Mouse (Mus musculus): Measurements from ENCODE around the gene Gm13290.
"Not testable (repeated sequence)": the region's sequence is repeated elsewhere in the genome, so short reads cannot be mapped to it uniquely, and the experiment has no call there.

The Gm13290 gene

DNA sequence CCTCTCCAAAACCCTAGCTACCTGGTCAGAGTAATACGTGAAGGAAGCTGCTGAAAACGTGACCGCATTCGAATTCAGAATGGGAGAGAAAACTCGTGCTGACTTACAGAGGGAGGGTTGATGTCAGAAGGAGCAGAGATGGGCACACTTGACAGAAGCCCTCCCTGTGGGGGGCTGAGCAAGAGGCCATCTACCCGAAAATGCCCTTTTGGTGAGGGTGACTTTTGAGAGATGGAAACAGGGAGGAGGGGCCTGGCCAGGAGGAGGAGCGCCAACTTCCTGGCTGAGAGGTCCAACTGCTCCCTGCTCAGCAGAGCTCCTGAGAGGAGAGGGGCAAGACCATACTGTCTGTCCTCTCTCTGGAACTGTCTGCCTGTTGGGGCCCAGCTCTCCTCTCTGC is 8.2 kb downstream of the Gm13290 start, which contains the start of gene Ifnz:
TSS of gene Ifnz (plus strand) at position 301 of the 400 bp plus-strand sequence.
- DNase-seq (ENCODE audit: low spot score in 2 of 2), result not testable (repeated sequence)

DNA sequence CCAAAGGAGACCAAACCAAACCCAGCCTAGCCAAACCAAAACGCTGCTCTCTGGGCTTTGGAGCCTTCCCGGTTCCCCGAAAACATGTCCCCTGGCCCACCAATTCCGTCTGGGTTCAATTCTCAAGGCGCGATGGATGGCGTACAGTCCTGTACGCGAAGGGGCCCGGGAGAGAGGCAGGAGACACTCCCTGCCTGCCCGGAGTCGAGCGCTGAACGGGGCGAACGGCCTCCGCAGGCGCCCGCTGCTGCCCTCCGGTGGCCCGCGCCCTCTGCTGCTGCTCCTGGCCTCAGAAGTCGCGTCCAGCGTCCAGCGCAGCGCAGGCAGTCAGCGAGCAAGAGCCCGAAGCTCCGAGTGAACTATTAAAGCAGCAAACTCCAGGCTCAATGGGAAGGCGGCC is 8.7 kb downstream of the Gm13290 start:
- not testable (repeated sequence) for DNase-seq (ENCODE audit: low spot score in 2 of 2)

DNA sequence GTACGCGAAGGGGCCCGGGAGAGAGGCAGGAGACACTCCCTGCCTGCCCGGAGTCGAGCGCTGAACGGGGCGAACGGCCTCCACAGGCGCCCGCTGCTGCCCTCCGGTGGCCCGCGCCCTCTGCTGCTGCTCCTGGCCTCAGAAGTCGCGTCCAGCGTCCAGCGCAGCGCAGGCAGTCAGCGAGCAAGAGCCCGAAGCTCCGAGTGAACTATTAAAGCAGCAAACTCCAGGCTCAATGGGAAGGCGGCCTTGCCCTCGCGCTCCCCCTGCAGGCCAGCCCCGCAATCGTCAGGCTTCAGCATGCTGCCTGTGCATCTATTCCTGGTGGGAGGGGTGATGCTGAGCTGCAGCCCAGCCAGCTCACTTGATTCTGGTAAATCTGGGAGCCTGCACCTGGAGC is 11.8 kb downstream of the Gm13290 start, which contains the start of gene Gm13276:
TSS of gene Gm13276 (plus strand) at position 301 of the 400 bp plus-strand sequence.
- not testable (repeated sequence) for DNase-seq (ENCODE audit: low spot score in 2 of 2)

DNA sequence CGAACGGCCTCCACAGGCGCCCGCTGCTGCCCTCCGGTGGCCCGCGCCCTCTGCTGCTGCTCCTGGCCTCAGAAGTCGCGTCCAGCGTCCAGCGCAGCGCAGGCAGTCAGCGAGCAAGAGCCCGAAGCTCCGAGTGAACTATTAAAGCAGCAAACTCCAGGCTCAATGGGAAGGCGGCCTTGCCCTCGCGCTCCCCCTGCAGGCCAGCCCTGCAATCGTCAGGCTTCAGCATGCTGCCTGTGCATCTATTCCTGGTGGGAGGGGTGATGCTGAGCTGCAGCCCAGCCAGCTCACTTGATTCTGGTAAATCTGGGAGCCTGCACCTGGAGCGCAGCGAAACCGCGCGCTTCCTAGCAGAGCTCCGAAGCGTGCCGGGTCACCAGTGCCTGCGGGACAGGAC is 14.8 kb downstream of the Gm13290 start, which contains the start of gene Gm13277:
TSS of gene Gm13277 (plus strand) at position 231 of the 400 bp plus-strand sequence.
- DNase-seq (ENCODE audit: low spot score in 2 of 2), result peak; percentile 63 to 68

DNA sequence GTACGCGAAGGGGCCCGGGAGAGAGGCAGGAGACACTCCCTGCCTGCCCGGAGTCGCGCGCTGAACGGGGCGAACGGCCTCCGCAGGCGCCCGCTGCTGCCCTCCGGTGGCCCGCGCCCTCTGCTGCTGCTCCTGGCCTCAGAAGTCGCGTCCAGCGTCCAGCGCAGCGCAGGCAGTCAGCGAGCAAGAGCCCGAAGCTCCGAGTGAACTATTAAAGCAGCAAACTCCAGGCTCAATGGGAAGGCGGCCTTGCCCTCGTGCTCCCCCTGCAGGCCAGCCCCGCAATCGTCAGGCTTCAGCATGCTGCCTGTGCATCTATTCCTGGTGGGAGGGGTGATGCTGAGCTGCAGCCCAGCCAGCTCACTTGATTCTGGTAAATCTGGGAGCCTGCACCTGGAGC is 17.6 kb downstream of the Gm13290 start, which contains the start of gene Gm13278:
TSS of gene Gm13278 (plus strand) at position 301 of the 400 bp plus-strand sequence.
- DNase-seq (ENCODE audit: low spot score in 2 of 2), result not testable (repeated sequence)

DNA sequence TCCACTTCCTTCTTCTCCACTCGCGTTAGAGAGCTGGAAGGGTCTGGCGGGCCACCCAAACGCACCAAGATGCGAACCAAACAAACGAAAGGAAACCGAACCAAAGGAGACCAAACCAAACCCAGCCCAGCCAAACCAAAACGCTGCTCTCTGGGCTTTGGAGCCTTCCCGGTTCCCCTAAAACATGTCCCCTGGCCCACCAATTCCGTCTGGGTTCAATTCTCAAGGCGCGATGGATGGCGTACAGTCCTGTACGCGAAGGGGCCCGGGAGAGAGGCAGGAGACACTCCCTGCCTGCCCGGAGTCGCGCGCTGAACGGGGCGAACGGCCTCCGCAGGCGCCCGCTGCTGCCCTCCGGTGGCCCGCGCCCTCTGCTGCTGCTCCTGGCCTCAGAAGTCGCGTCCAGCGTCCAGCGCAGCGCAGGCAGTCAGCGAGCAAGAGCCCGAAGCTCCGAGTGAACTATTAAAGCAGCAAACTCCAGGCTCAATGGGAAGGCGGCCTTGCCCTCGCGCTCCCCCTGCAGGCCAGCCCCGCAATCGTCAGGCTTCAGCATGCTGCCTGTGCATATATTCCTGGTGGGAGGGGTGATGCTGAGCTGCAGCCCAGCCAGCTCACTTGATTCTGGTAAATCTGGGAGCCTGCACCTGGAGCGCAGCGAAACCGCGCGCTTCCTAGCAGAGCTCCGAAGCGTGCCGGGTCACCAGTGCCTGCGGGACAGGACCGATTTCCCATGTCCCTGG is 20.5 kb downstream of the Gm13290 start, which contains the start of gene Gm13275:
TSS of gene Gm13275 (plus strand) at position 552 of the 740 bp plus-strand sequence.
- DNase-seq (ENCODE audit: low spot score in 2 of 2), result peak; percentile 74 to 77

DNA sequence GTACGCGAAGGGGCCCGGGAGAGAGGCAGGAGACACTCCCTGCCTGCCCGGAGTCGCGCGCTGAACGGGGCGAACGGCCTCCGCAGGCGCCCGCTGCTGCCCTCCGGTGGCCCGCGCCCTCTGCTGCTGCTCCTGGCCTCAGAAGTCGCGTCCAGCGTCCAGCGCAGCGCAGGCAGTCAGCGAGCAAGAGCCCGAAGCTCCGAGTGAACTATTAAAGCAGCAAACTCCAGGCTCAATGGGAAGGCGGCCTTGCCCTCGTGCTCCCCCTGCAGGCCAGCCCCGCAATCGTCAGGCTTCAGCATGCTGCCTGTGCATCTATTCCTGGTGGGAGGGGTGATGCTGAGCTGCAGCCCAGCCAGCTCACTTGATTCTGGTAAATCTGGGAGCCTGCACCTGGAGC is 23.5 kb downstream of the Gm13290 start, which contains the start of gene Gm13279:
TSS of gene Gm13279 (plus strand) at position 301 of the 400 bp plus-strand sequence.
- DNase-seq (ENCODE audit: low spot score in 2 of 2), result not testable (repeated sequence)

DNA sequence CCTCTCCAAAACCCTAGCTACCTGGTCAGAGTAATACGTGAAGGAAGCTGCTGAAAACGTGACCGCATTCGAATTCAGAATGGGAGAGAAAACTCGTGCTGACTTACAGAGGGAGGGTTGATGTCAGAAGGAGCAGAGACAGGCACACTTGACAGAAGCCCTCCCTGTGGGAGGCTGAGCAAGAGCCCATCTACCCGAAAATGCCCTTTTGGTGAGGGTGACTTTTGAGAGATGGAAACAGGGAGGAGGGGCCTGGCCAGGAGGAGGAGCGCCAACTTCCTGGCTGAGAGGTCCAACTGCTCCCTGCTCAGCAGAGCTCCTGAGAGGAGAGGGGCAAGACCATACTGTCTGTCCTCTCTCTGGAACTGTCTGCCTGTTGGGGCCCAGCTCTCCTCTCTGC is 25.7 kb downstream of the Gm13290 start, which contains the start of gene Gm13285:
TSS of gene Gm13285 (plus strand) at position 301 of the 400 bp plus-strand sequence.
- not testable (repeated sequence) for DNase-seq (ENCODE audit: low spot score in 2 of 2)

DNA sequence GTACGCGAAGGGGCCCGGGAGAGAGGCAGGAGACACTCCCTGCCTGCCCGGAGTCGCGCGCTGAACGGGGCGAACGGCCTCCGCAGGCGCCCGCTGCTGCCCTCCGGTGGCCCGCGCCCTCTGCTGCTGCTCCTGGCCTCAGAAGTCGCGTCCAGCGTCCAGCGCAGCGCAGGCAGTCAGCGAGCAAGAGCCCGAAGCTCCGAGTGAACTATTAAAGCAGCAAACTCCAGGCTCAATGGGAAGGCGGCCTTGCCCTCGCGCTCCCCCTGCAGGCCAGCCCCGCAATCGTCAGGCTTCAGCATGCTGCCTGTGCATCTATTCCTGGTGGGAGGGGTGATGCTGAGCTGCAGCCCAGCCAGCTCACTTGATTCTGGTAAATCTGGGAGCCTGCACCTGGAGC is 29.3 kb downstream of the Gm13290 start, which contains the start of gene Gm13287:
TSS of gene Gm13287 (plus strand) at position 301 of the 400 bp plus-strand sequence.
- not testable (repeated sequence) for DNase-seq (ENCODE audit: low spot score in 2 of 2)

DNA sequence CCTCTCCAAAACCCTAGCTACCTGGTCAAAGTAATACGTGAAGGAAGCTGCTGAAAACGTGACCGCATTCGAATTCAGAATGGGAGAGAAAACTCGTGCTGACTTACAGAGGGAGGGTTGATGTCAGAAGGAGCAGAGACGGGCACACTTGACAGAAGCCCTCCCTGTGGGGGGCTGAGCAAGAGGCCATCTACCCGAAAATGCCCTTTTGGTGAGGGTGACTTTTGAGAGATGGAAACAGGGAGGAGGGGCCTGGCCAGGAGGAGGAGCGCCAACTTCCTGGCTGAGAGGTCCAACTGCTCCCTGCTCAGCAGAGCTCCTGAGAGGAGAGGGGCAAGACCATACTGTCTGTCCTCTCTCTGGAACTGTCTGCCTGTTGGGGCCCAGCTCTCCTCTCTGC is 31.6 kb downstream of the Gm13290 start, which contains the start of gene Gm13288:
TSS of gene Gm13288 (plus strand) at position 301 of the 400 bp plus-strand sequence.
- not testable (repeated sequence) for DNase-seq (ENCODE audit: low spot score in 2 of 2)

DNA sequence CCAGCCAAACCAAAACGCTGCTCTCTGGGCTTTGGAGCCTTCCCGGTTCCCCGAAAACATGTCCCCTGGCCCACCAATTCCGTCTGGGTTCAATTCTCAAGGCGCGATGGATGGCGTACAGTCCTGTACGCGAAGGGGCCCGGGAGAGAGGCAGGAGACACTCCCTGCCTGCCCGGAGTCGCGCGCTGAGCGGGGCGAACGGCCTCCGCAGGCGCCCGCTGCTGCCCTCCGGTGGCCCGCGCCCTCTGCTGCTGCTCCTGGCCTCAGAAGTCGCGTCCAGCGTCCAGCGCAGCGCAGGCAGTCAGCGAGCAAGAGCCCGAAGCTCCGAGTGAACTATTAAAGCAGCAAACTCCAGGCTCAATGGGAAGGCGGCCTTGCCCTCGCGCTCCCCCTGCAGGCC is 32.1 kb downstream of the Gm13290 start:
- peak; percentile 11 to 21 for DNase-seq (ENCODE audit: low spot score in 2 of 2)

DNA sequence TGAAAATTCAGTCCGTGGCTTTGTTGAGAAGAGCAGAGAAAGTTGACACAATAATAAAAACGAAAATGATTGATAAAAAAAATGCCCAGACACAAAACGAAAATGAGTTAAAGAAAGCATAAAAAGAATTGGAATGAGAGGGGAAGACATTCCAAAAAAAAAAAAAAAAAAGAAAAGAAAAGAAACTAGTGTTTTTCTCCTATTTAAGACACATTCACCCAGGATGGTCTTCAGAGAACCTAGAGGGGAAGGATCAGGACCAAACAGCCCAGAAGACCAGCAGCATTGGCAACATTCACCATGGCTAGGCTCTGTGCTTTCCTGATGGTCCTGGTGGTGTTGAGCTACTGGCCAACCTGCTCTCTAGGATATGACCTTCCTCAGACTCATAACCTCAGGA is 42.3 kb downstream of the Gm13290 start, which contains the start of gene Ifna7:
TSS of gene Ifna7 (plus strand) at position 301 of the 400 bp plus-strand sequence.
- DNase-seq (ENCODE audit: low spot score in 2 of 2), result no peak

DNA sequence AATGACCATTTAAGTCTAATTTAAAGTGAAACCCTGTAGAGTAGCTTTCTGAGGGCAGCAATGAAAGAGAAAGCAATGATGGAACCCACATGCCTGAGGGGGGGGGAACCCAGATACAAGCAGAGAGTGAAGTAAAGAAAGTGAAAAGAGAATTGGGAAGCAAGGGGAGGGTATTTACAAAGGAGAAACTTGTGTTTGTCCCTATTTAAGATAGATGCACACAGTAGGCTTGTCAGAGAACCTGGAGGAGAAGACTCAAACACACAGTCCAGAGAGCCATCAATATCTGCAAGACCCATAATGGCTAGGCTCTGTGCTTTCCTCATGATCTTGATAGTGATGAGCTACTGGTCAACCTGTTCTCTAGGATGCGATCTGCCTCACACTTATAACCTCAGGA is 46.0 kb downstream of the Gm13290 start, which contains the start of gene Ifna11:
TSS of gene Ifna11 (plus strand) at position 301 of the 400 bp plus-strand sequence.
- no peak for DNase-seq (ENCODE audit: low spot score in 2 of 2)

DNA sequence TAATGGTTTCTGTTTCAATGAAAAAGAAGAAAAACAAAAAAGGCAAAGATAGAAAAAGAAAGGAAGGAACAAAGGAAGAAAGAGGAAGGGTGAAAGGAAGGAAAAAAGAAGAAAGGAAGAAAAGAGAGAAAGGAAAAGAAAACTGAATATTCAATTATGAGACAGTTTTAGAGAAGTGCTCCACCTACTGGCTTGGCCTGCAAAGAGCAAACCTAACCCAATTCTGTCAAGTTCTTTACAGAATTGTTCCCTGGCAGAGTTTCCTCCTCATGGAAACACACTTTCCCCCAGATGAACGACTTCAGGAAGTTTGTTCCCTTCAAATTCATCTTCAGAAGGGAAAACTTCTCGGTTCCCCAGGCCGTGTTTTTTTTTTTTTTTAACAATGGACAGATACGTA is 49.4 kb downstream of the Gm13290 start:
- no peak for DNase-seq (ENCODE audit: low spot score in 2 of 2)
